Mouse (Mus musculus) liver, embryonic 11.5 days (tissue): Measurements from ENCODE around the gene Sik3. TPM values are rescaled to one million over a fixed set of nuclear protein-coding genes. Genes with fewer than 3 reads are reported as not detected.
A peak's percentile ranks its signal among the peaks of the same experiment; 100 is the strongest.

Experiments
- ATAC-seq: fragments of 200-750 bp; cut with Nextera tagmentation; replicated peaks from 2 replicates; pipeline ENCODE4 v1.8.0; 2017; ENCODE audit warnings: moderate number of reproducible peaks, mild to moderate bottlenecking, moderate TSS enrichment, moderate library complexity; ENCODE audit not compliant: low FRiP score
- DNase-seq: peaks from one replicate; pipeline ENCODE4 v3.0.0-alpha.2; 2017; ENCODE audit warnings: low spot score
- H3K27ac ChIP-seq: fragments of 300-500 bp; sonication (generic); 2 replicates; pipeline ENCODE4 v1.5.1; 2014; ENCODE audit warnings: mild to moderate bottlenecking, low read depth, low read length, control low read depth
- H3K27me3 ChIP-seq: fragments of 300-500 bp; sonication (generic); replicated peaks from 2 replicates; pipeline ENCODE4 v1.6.1; 2014; ENCODE audit warnings: low read length, mixed read lengths; ENCODE audit not compliant: control insufficient read depth, insufficient read depth
- H3K36me3 ChIP-seq: fragments of 300-500 bp; sonication (generic); 2 replicates; pipeline ENCODE4 v1.6.1; 2014; ENCODE audit warnings: mild to moderate bottlenecking, low read length, moderate library complexity, mixed read lengths; ENCODE audit not compliant: control insufficient read depth, insufficient read depth
- H3K4me1 ChIP-seq: fragments of 300-500 bp; sonication (generic); replicated peaks from 2 replicates; pipeline ENCODE4 v1.6.1; 2014; ENCODE audit warnings: low read length, mixed read lengths; ENCODE audit not compliant: control insufficient read depth, insufficient read depth
- H3K4me2 ChIP-seq: fragments of 300-500 bp; sonication (generic); 2 replicates; pipeline ENCODE4 v1.6.1; 2014; ENCODE audit warnings: mild to moderate bottlenecking, control low read depth, moderate library complexity
- H3K4me3 ChIP-seq: fragments of 300-500 bp; sonication (generic); 2 replicates; pipeline ENCODE4 v1.5.1; 2014; ENCODE audit warnings: low read depth, low read length, control low read depth
- H3K9ac ChIP-seq: fragments of 300-500 bp; sonication (generic); 2 replicates; pipeline ENCODE4 v1.6.1; 2014; ENCODE audit warnings: low read depth, low read length, control low read depth
- H3K9me3 ChIP-seq: fragments of 300-500 bp; sonication (generic); 2 replicates; pipeline ENCODE4 v1.6.1; 2016; ENCODE audit warnings: low read length, inconsistent platforms, mixed read lengths; ENCODE audit not compliant: control insufficient read depth
- WGBS: fragments of 180-500 bp; shearing (Covaris S2); extraction: QIAGEN DNeasy Blood & Tissue Kit; methylation state at CpG from one replicate; pipeline ENCODE4 v1.1.7; 2014; 5-methylcytosine and 5-hydroxymethylcytosine counted together
- polyA plus RNA-seq: library from polyadenylated mRNA; unstranded; fragments of >200 nt; fragmentation: Nextera tagmentation; extraction: Ambion mirVana; gene quantifications from 2 replicates; pipeline ENCODE4 v1.2.1, GENCODE M21; 2014

The Sik3 gene
- polyA plus RNA-seq, 1 experiment from 2014 or later = 9.5 TPM

DNA sequence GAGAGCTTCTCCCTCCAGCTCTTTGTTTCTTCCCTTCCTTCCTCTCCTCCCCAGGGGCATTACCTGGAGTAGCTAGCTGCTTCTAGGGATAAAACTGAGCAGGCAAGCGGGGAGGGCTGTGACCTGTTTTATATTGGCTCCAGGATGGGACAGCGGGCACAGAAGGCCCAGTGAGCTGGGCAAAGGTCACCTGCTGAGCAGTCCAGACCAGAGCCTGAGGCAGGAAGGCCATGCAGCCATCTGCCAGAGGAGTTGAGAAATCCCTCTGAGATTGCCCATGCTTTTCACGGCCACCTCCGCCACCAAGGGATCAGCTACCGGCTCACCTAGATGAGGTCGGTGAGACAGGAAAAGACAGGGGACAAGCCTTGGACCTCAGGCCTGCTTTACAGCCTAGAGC is 222.6 kb downstream of the Sik3 start:
- Histone ChIP-seq H3K36me3 (no peaks in the 10 kb centered on the region), H3K27me3 (no peaks in the 10 kb centered on the region; the same call in none of the 2 replicates), H3K9me3 (no peaks in the 10 kb centered on the region), H3K4me1 (peaks cover 6% of the 10 kb centered on the region; the same call in 1 of the 2 replicates), H3K9ac (no peak overlapping the region), H3K27ac (no peak overlapping the region), H3K4me2 (no peak overlapping the region), H3K4me3 (no peak overlapping the region)
- DNase-seq (no peak), ATAC-seq (no peak)
- 81% methylated on average over 6 of the region's 6 CpGs for whole genome bisulfite sequencing

- no peak for ATAC-seq
- DNase-seq = no peak
- Histone ChIP-seq H3K4me3 (no peak within 1 kb of the TSS), H3K36me3 (no peaks in the 10 kb centered on the region), H3K9me3 (no peaks in the 10 kb centered on the region), H3K4me2 (no peak within 1 kb of the TSS), H3K9ac (no peak within 1 kb of the TSS), H3K27ac (no peak within 1 kb of the TSS), H3K4me1 (peaks cover 5% of the 10 kb centered on the region; the same call in 1 of the 2 replicates), H3K27me3 (no peaks in the 10 kb centered on the region; the same call in none of the 2 replicates)
Measured at GRCm38 (mm10) chr9:46235596-46235648, 222.8 kb downstream of the Sik3 start, which contains the start of gene Apoc3. Gene Apoc3 (minus strand): TSS chr9:46235636.

DNA sequence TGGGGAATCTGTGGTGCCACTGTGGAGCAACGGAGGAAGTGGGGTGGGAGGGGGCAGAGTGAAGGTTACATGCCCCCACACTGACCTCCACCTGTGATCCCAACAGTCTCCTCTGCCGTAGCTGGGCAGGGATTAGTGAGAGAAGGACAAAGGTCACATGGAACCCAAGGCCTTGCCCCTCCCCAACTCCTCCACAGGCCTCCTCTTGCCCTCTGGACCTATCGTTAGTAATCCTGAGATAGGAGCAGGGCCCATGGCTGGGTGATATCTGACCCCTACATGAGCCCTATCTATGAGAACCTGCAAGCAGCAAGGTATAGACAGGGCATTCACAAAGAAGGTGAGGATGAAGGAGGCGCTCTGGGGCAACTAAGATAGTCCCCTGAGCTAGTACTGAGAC is 223.0 kb downstream of the Sik3 start:
- no peak overlapping the region for H3K27ac ChIP-seq
- peaks cover 4% of the 10 kb centered on the region; the same call in 1 of the 2 replicates for H3K4me1 ChIP-seq
- H3K36me3 ChIP-seq = no peaks in the 10 kb centered on the region
- H3K27me3 ChIP-seq = no peaks in the 10 kb centered on the region; the same call in none of the 2 replicates
- H3K9me3 ChIP-seq = no peaks in the 10 kb centered on the region
- peak; percentile 76 for ATAC-seq
- H3K4me2 ChIP-seq = no peak overlapping the region
- DNase-seq = no peak
- 36% methylated on average over 4 of the region's 4 CpGs for WGBS
- H3K4me3 ChIP-seq = no peak overlapping the region
- H3K9ac ChIP-seq = no peak overlapping the region

DNA sequence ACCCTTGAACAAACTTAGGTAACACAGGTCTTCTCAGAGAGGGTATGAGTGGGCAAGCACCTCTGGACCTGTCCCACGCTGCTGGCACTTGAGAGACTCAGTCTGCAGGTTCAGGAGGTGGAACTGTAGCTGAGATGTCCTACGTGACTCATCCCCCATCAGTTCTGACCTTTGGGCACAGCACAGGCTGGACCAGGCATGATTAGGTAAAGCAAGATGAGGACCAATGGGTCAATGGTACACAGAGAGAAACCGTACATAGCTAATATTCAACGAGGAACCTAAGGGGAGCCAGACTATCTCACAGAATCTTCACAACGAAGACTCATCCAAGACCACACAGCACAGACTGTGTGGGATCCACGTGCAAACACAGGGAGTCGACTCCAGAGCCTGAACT is 226.2 kb downstream of the Sik3 start:
- no peaks in the 10 kb centered on the region for H3K27me3 ChIP-seq
- no peak overlapping the region for H3K9ac ChIP-seq
- no peak for DNase-seq
- WGBS = 78% methylated on average over 7 of the region's 7 CpGs
- H3K27ac ChIP-seq = no peak overlapping the region
- no peak overlapping the region for H3K4me2 ChIP-seq
- no peaks in the 10 kb centered on the region for H3K36me3 ChIP-seq
- ATAC-seq = no peak
- H3K4me3 ChIP-seq = no peak overlapping the region
- no peaks in the 10 kb centered on the region for H3K9me3 ChIP-seq
- peaks cover 4% of the 10 kb centered on the region; the same call in 1 of the 2 replicates for H3K4me1 ChIP-seq

DNA sequence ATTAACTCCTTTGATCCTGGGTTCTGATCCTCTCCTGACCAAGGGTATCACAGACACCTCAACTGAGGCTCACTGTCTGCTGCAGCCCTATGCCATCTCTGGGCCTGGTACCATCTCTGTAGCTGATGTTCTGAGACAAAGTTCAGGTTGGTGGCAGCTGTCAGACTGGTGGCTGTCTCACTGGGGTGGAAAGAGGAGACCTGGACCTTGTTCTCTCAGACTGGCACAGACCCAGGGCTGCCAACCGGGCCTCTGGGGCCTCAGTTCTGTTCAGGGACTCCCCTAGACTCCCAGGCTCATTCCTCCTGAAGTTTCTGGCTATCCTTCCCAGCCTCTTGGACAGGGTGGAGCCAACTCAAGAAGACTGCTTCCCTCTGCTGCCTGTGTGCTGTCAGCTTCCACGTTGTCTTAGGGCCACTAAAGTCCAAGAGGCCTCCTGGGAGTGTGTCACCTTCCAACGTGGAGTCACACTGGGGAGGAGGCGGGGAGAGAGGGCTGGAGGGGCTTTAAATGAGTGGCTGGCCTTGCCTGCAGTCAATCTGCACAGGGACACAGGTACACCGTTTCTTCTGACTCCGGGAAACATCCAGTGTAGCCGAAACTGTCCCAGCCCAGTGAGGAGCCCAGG is 228.0 kb downstream of the Sik3 start, which contains the start of gene Apoa4:
Gene Apoa4 (plus strand): TSS at position 171 of the 628 bp plus-strand sequence.
- Histone ChIP-seq H3K4me1 (peaks cover under 1% of the 10 kb centered on the region; the same call in 1 of the 2 replicates), H3K27ac (no peak within 1 kb of the TSS), H3K9me3 (no peaks in the 10 kb centered on the region), H3K36me3 (no peaks in the 10 kb centered on the region), H3K4me3 (no peak within 1 kb of the TSS), H3K27me3 (no peaks in the 10 kb centered on the region), H3K9ac (no peak within 1 kb of the TSS), H3K4me2 (no peak within 1 kb of the TSS)
- WGBS = 61% methylated on average over 7 of the region's 7 CpGs
- ATAC-seq (no peak), DNase-seq (no peak)

DNA sequence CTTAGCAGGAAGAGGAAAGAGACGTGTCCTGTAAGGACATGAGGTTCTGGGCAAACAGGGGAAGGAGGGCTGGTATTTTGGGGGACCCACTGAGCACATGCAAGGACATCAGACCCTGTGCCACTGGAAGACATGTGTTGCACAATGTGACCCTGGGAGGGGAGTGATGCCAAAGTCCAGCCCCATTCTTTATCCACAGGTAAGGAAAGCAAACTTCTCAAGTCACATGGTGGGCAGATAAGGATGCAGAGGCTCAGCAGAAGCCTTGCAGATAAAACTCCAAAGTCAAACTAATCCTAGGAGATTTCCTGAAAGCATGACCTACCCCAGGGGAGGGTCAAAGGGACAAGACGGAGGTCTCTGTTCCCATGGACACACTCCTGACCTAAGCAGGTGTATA is 229.2 kb downstream of the Sik3 start:
- Histone ChIP-seq H3K27me3 (no peaks in the 10 kb centered on the region), H3K36me3 (no peaks in the 10 kb centered on the region), H3K4me1 (no peaks in the 10 kb centered on the region; the same call in 1 of the 2 replicates), H3K9me3 (no peaks in the 10 kb centered on the region), H3K27ac (no peak overlapping the region), H3K4me2 (no peak overlapping the region), H3K4me3 (no peak overlapping the region), H3K9ac (no peak overlapping the region)
- WGBS = 66% methylated on average over 2 of the region's 2 CpGs
- no peak for ATAC-seq
- no peak for DNase-seq

DNA sequence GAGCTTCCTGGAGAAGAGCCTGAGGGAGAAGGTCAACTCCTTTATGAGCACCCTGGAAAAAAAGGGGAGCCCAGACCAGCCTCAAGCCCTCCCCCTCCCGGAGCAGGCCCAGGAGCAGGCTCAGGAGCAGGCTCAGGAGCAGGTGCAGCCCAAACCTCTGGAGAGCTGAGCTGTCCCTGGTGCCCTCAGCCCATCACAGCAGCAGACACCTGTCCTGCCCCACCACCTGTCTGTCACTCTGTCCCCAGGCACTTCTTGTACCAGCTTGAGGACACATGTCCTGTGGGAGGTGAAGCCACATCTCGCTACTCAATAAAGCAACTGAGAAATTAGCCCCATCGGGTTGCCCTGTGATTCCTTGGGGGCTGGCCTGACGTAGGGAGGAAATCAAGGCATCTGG is 230.5 kb downstream of the Sik3 start:
- ATAC-seq = no peak
- Histone ChIP-seq H3K9me3 (no peaks in the 10 kb centered on the region), H3K4me2 (no peak overlapping the region), H3K27ac (no peak overlapping the region), H3K9ac (no peak overlapping the region), H3K27me3 (no peaks in the 10 kb centered on the region), H3K4me3 (no peak overlapping the region), H3K4me1 (no peaks in the 10 kb centered on the region; the same call in 1 of the 2 replicates), H3K36me3 (no peaks in the 10 kb centered on the region)
- no peak for DNase-seq
- WGBS = 80% methylated on average over 4 of the region's 4 CpGs

DNA sequence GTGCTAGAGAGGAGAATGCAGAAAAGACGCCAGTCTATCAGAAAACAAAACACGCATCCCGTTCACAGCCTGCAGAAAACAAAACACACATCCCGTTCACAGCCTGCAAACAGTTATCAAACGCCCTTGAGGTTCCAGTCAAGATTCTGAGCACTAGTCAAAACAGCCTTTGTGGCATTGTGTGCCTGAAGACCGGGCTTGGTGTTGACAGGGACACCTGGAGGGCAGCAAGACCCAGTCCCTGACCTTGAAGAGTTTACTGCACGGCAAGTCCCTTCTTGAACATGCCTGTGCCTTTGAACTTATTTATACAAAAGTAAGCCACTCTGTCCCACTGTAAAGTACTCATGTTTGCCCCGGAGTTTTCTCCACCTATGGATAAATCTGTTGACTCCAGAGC is 231.0 kb downstream of the Sik3 start:
- 71% methylated on average over 8 of the region's 8 CpGs for WGBS
- no peaks in the 10 kb centered on the region for H3K36me3 ChIP-seq
- no peaks in the 10 kb centered on the region for H3K27me3 ChIP-seq
- ATAC-seq = no peak
- H3K4me3 ChIP-seq = no peak overlapping the region
- H3K9ac ChIP-seq = no peak overlapping the region
- H3K27ac ChIP-seq = no peak overlapping the region
- no peak for DNase-seq
- no peaks in the 10 kb centered on the region for H3K4me1 ChIP-seq
- no peak overlapping the region for H3K4me2 ChIP-seq
- H3K9me3 ChIP-seq = no peaks in the 10 kb centered on the region

DNA sequence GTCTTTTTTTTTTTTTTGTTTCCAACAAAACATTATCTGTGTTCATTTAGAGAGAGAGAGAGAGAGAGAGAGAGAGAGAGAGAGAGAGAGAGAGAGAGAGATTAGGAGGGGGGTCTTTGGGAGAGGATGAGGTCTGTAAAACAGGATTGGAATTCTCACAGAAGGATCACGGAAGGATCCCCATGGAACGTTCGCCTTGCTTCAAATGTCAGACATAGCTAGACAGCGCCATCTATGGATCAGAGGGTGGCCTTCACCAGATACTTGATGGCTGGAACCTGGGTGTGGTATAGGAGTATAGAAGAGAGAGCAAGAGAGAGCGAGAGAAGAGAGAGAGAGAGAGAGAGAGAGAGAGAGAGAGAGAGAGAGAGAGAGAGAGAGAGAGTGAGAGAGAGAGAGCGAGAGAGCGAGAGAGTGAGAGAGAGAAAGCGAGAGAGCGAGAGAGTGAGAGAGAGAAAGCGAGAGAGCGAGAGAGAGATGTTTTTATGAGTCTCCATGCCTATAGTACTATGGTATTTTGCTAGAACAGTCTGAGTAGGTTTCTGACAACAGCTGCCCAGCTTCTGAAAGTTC is 234.2 kb downstream of the Sik3 start:
- Histone ChIP-seq H3K27ac (no peak overlapping the region), H3K9ac (no peak overlapping the region), H3K4me3 (no peak overlapping the region), H3K27me3 (no peaks in the 10 kb centered on the region), H3K4me1 (no peaks in the 10 kb centered on the region), H3K4me2 (peak overlapping the region; percentile 26; the same call in 1 of the 2 replicates), H3K9me3 (no peaks in the 10 kb centered on the region), H3K36me3 (no peaks in the 10 kb centered on the region)
- WGBS = 29% methylated on average over 11 of the region's 11 CpGs
- no peak for DNase-seq
- no peak; the same call in 1 of the 2 replicates for ATAC-seq
